Mouse (Mus musculus) cerebellum, adult 2 months (tissue): ENCODE results near the gene Arhgap17.

Experiments used
- CTCF ChIP-seq: fragments of 200-500 bp; IDR thresholded peaks from 2 replicates; pipeline ENCODE4 v1.5.1; 2011; ENCODE audit warnings: low read depth, mild to moderate bottlenecking, control low read depth, low read length, moderate library complexity, borderline replicate concordance; ENCODE audit not compliant: insufficient read depth
- POLR2A ChIP-seq: fragments of 200-500 bp; IDR thresholded peaks from 2 replicates; pipeline ENCODE4 v1.6.1; 2011; ENCODE audit warnings: low read length, control low read depth, borderline replicate concordance; ENCODE audit not compliant: insufficient read depth

GRCm38 (mm10) chr7:123356158-123356557 is 13.6 kb downstream of the Arhgap17 start:
- TF ChIP-seq CTCF (no peak), POLR2A (no peak)
